10 mouse cellular contexts compared by ENCODE assay signal in the genomic region with DNA sequence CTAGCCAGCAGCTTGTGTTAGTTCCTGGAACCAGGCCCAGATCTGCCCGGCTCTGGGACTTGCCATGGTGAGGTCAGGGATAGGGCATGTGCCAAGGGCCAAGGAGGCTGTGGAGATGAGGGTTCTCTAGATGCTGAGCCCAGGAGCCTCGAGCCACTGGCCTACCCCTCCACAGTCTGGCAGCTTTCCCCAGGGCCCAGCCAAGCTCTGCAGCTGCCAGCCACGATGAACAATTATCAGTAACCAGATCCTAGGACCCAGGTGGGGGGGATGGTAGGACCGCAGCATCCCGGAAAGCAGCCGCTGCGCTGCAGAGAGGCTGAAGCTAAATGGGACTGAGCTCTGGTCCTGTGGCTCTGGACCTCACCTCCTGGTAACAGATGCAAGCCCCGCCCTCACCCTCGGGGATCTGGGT. TPM values are rescaled to one million over a fixed set of nuclear protein-coding genes. Genes with fewer than 3 reads are reported as not detected.
DNase-seq lines count a peak whose midpoint lies in the region; ATAC-seq lines count a peak whose summit lies in the region.
"Had no signal": no experiment of that assay in that cellular context is flagged by ENCODE, and none has a peak within 500 bp of the region (broad histone marks: within the 10 kb centered on the region; RNA-seq: fewer than 3 reads in every experiment).

No protein-coding gene starts in this region.

- no peaks in the 10 kb centered on the region for H3K9me3 ChIP-seq in hindbrain, embryonic 13.5 days
- no peaks in the 10 kb centered on the region for H3K9me3 ChIP-seq in limb, embryonic 12.5 days

- H3K36me3 ChIP-seq in hindbrain, embryonic 13.5 days = peaks cover 13% of the 10 kb centered on the region
- H3K36me3 ChIP-seq in limb, embryonic 12.5 days = peaks cover 88% of the 10 kb centered on the region

- H3K27me3 ChIP-seq in hindbrain, embryonic 13.5 days = peaks cover 35% of the 10 kb centered on the region
- H3K27me3 ChIP-seq in limb, embryonic 12.5 days = peaks cover 48% of the 10 kb centered on the region

- H3K4me2 ChIP-seq in hindbrain, embryonic 13.5 days = no peak overlapping the region
- no peak overlapping the region for H3K4me2 ChIP-seq in limb, embryonic 12.5 days

- no peak overlapping the region for H3K4me3 ChIP-seq in hindbrain, embryonic 13.5 days
- no peak overlapping the region for H3K4me3 ChIP-seq in limb, embryonic 12.5 days (replicated peaks)

- peaks cover 31% of the 10 kb centered on the region for H3K4me1 ChIP-seq in hindbrain, embryonic 13.5 days (replicated peaks)
- peaks cover 29% of the 10 kb centered on the region for H3K4me1 ChIP-seq in limb, embryonic 12.5 days (replicated peaks)

- 0 out of 2 replicates have a peak overlapping the region, but pooled peaks have one; percentile 25 for H3K9ac ChIP-seq in hindbrain, embryonic 13.5 days
- no peak overlapping the region for H3K9ac ChIP-seq in limb, embryonic 12.5 days (replicated peaks)
- H3K9ac ChIP-seq: liver, embryonic 14.5 days had no signal

- DNase-seq in heart, adult 18-20 months = peak; percentile 52 to 58
- DNase-seq in heart, postnatal 25 days (ENCODE audit: low spot score) = no peak
- DNase-seq in 3T3-L1 (ENCODE audit: low read depth, low spot score) = peak; percentile 53
- DNase-seq in cerebellum, postnatal 10 days = peak; percentile 80 to 81
- DNase-seq in urinary bladder, postnatal 25 days (ENCODE audit: low spot score) = no peak
- DNase-seq in frontal cortex, postnatal 25 days (ENCODE audit: low spot score in 2 of 2) = no peak

- intact Hi-C loops in heart, postnatal 25 days (cut with DNase I) = no loop called here

- WGBS in hindbrain, embryonic 13.5 days = 11% methylated on average over 9 of the region's 9 CpGs
- 8% methylated on average over 9 of the region's 9 CpGs for WGBS in limb, embryonic 12.5 days

- ATAC-seq in hindbrain, embryonic 13.5 days (ENCODE audit: low FRiP score) = peak; percentile 52
- ATAC-seq in limb, embryonic 12.5 days (ENCODE audit: insufficient number of reproducible peaks, insufficient read depth, low FRiP score, low TSS enrichment, low read depth) = peak; percentile 48

- no peak overlapping the region for H3K27ac ChIP-seq in hindbrain, embryonic 13.5 days
- H3K27ac ChIP-seq in limb, embryonic 12.5 days = peak overlapping the region; percentile 35; the same call in 1 of the 2 replicates
- H3K27ac ChIP-seq: liver, embryonic 14.5 days had no signal

RNA-seq across cellular contexts. Expression of a gene that starts 15.9 kb away (rescaled TPM):
- over 10,000 TPM; 10,039 to 12,689 TPM for total RNA-seq in heart, adult 18-20 months (2021)
- over 10,000 TPM; 11,742 to 12,072 TPM for total RNA-seq in heart, postnatal 25 days (2021)
- 1.4 and 3.8 TPM in 2 replicates for polyA plus RNA-seq in hindbrain, embryonic 13.5 days (2015; fragmentation: Nextera tagmentation; extraction: Ambion mirVana)
- 1.6 and 2.6 TPM in 2 replicates for polyA plus RNA-seq in limb, embryonic 12.5 days (2016; fragmentation: Nextera tagmentation; extraction: Ambion mirVana)
- total RNA-seq: MEL had no signal

RNA-seq across cellular contexts. Expression of a gene that starts 21.2 kb away (rescaled TPM):
- total RNA-seq in heart, adult 18-20 months (2021) = 1 to 10 TPM; 4.6 to 6.3 TPM
- 1 to 10 TPM; 7.6 to 7.9 TPM for total RNA-seq in heart, postnatal 25 days (2021)
- 13.7 and 13.8 TPM in 2 replicates for polyA plus RNA-seq in hindbrain, embryonic 13.5 days (2015; fragmentation: Nextera tagmentation; extraction: Ambion mirVana)
- 76.6 and 81.8 TPM in 2 replicates for polyA plus RNA-seq in limb, embryonic 12.5 days (2016; fragmentation: Nextera tagmentation; extraction: Ambion mirVana)

Comparison
In these comparisons a context has a peak if more than half of its experiments do, and no peak if none do; other contexts are left out.
1. DNase-seq: peak in heart, adult 18-20 months (2 of 2), 3T3-L1 (single experiment) and cerebellum, postnatal 10 days (2 of 2); none in heart, postnatal 25 days (single experiment), urinary bladder, postnatal 25 days (single experiment) and frontal cortex, postnatal 25 days (0 of 2).